Mouse (Mus musculus): ENCODE data around the gene Plekha6.
A peak's percentile ranks its signal among the peaks of the same experiment; 100 is the strongest.

Plekha6 gene

GRCm38 (mm10) chr1:133210766-133211165 is 46.8 kb downstream of the Plekha6 start:
- no peak for ATAC-seq (ENCODE audit: insufficient number of reproducible peaks, low FRiP score, low TSS enrichment)

- ATAC-seq (ENCODE audit: insufficient number of reproducible peaks, low FRiP score, low TSS enrichment) = no peak
Observed at GRCm38 (mm10) chr1:133212273-133212672, 48.3 kb downstream of the Plekha6 start.

GRCm38 (mm10) chr1:133213098-133213497 is 49.1 kb downstream of the Plekha6 start:
- no peak for ATAC-seq (ENCODE audit: insufficient number of reproducible peaks, low FRiP score, low TSS enrichment)

- no peak for ATAC-seq (ENCODE audit: insufficient number of reproducible peaks, low FRiP score, low TSS enrichment)
Observed at GRCm38 (mm10) chr1:133213901-133214300, 49.9 kb downstream of the Plekha6 start.

- ATAC-seq (ENCODE audit: insufficient number of reproducible peaks, low FRiP score, low TSS enrichment) = no peak
Observed at GRCm38 (mm10) chr1:133214672-133215359, 50.8 kb downstream of the Plekha6 start.

GRCm38 (mm10) chr1:133215360-133215700 is 51.3 kb downstream of the Plekha6 start:
- no peak for ATAC-seq (ENCODE audit: insufficient number of reproducible peaks, low FRiP score, low TSS enrichment)

GRCm38 (mm10) chr1:133215753-133216152 is 51.7 kb downstream of the Plekha6 start:
- no peak for ATAC-seq (ENCODE audit: insufficient number of reproducible peaks, low FRiP score, low TSS enrichment)

- no peak for ATAC-seq (ENCODE audit: insufficient number of reproducible peaks, low FRiP score, low TSS enrichment)
Observed at GRCm38 (mm10) chr1:133217031-133217430, 53.0 kb downstream of the Plekha6 start.

- no peak for ATAC-seq (ENCODE audit: insufficient number of reproducible peaks, low FRiP score, low TSS enrichment)
Observed at GRCm38 (mm10) chr1:133219106-133219505, 55.1 kb downstream of the Plekha6 start.

GRCm38 (mm10) chr1:133221459-133221858 is 57.4 kb downstream of the Plekha6 start:
- no peak for ATAC-seq (ENCODE audit: insufficient number of reproducible peaks, low FRiP score, low TSS enrichment)

- ATAC-seq (ENCODE audit: insufficient number of reproducible peaks, low FRiP score, low TSS enrichment) = no peak
Observed at GRCm38 (mm10) chr1:133222445-133222995, 58.5 kb downstream of the Plekha6 start.

- ATAC-seq (ENCODE audit: insufficient number of reproducible peaks, low FRiP score, low TSS enrichment) = no peak
Observed at GRCm38 (mm10) chr1:133224674-133225073, 60.7 kb downstream of the Plekha6 start.

- no peak for ATAC-seq (ENCODE audit: insufficient number of reproducible peaks, low FRiP score, low TSS enrichment)
Observed at GRCm38 (mm10) chr1:133225137-133225536, 61.1 kb downstream of the Plekha6 start.

GRCm38 (mm10) chr1:133225561-133225960 is 61.6 kb downstream of the Plekha6 start:
- no peak for ATAC-seq (ENCODE audit: insufficient number of reproducible peaks, low FRiP score, low TSS enrichment)

- no peak for ATAC-seq (ENCODE audit: insufficient number of reproducible peaks, low FRiP score, low TSS enrichment)
Observed at GRCm38 (mm10) chr1:133225963-133226660, 62.1 kb downstream of the Plekha6 start.

GRCm38 (mm10) chr1:133226928-133227327 is 62.9 kb downstream of the Plekha6 start:
- ATAC-seq (ENCODE audit: insufficient number of reproducible peaks, low FRiP score, low TSS enrichment) = peak; percentile 39; the same call in 1 of the 2 replicates

GRCm38 (mm10) chr1:133227378-133227777 is 63.4 kb downstream of the Plekha6 start:
- ATAC-seq (ENCODE audit: insufficient number of reproducible peaks, low FRiP score, low TSS enrichment) = no peak

GRCm38 (mm10) chr1:133228809-133229487 is 64.9 kb downstream of the Plekha6 start:
- no peak for ATAC-seq (ENCODE audit: insufficient number of reproducible peaks, low FRiP score, low TSS enrichment)

GRCm38 (mm10) chr1:133231523-133232193 is 67.6 kb downstream of the Plekha6 start:
- ATAC-seq (ENCODE audit: insufficient number of reproducible peaks, low FRiP score, low TSS enrichment) = no peak

GRCm38 (mm10) chr1:133235909-133236308 is 71.9 kb downstream of the Plekha6 start:
- ATAC-seq (ENCODE audit: insufficient number of reproducible peaks, low FRiP score, low TSS enrichment) = no peak

All from cerebellum, adult (tissue).